Mouse (Mus musculus) forebrain, embryonic 10.5 days (tissue): ENCODE results near the gene Slc27a3. TPM values are rescaled to one million over a fixed set of nuclear protein-coding genes. Genes with fewer than 3 reads are reported as not detected.
"Not testable (repeated sequence)": the region's sequence is repeated elsewhere in the genome, so short reads cannot be mapped to it uniquely, and the experiment has no call there.

Experiments used
- DNase-seq: peaks from one replicate; pipeline ENCODE4 v3.0.0-alpha.2; 2017; ENCODE audit warnings: low spot score; ENCODE audit errors: extremely low spot score
- H3K27ac ChIP-seq: fragments of 300-500 bp; sonication (generic); 2 replicates; pipeline ENCODE4 v1.5.1; 2016; ENCODE audit warnings: mild to moderate bottlenecking
- H3K27me3 ChIP-seq: fragments of 300-500 bp; sonication (generic); 2 replicates; pipeline ENCODE4 v1.6.1; 2016; ENCODE audit warnings: mild to moderate bottlenecking; ENCODE audit not compliant: poor library complexity, severe bottlenecking
- H3K36me3 ChIP-seq: fragments of 300-500 bp; sonication (generic); replicated peaks from 2 replicates; pipeline ENCODE4 v1.6.1; 2016; ENCODE audit warnings: mild to moderate bottlenecking, moderate library complexity
- H3K4me1 ChIP-seq: fragments of 300-500 bp; sonication (generic); 2 replicates; pipeline ENCODE4 v1.6.1; 2016
- H3K4me3 ChIP-seq: fragments of 300-500 bp; sonication (generic); 2 replicates; pipeline ENCODE4 v1.5.1; 2016; ENCODE audit warnings: mild to moderate bottlenecking, moderate library complexity
- H3K9me3 ChIP-seq: fragments of 300-500 bp; sonication (generic); 2 replicates; pipeline ENCODE4 v1.6.1; 2016; ENCODE audit warnings: mild to moderate bottlenecking, moderate library complexity
- WGBS: fragments of 180-500 bp; shearing (Covaris S2); methylation state at CpG from one replicate; pipeline ENCODE4 v1.1.7; 2016; 5-methylcytosine and 5-hydroxymethylcytosine counted together
- polyA plus RNA-seq: library from polyadenylated mRNA; unstranded; fragments of >200 nt; fragmentation: Nextera tagmentation; extraction: Ambion mirVana; gene quantifications from 2 replicates; pipeline ENCODE4 v1.2.1, GENCODE M21; 2016

The Slc27a3 gene
- polyA plus RNA-seq, 1 experiment from 2014 or later: 18.8 TPM

DNA sequence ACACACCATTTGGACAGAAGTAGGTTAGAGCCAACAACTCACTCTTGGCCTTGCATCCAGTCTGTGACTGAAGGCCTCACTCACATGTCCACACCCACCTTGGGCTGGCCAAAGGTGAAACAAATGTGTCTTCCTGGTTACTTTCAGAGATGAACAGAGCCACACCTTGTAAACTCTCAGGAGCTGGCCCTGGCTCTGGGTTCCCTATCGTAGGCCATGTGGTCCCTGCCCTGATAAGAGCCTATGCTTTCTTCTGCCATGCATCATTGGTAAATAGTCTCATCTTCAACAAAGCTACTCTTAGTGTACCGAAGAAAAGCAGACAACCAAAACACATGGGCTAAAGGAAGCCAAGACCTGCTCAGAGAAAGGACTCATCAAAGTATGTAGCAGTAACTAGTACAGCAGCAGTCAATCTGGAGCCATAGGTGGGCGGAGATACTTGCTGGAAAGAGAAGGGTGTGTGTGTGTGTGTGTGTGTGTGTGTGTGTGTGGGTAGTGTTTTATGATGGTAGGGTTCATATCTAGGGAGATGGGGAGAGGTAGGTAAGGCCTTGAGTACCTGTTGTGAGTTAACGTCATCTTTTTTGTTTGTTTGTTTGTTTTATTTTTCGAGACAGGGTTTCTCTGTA is 22.6 kb downstream of the Slc27a3 start:
- WGBS: 94% methylated on average over 5 of the region's 5 CpGs
- Histone ChIP-seq H3K9me3 (no peaks in the 10 kb centered on the region), H3K36me3 (peaks cover 18% of the 10 kb centered on the region), H3K4me3 (no peak overlapping the region), H3K27ac (no peak overlapping the region), H3K27me3 (no peaks in the 10 kb centered on the region), H3K4me1 (no peaks in the 10 kb centered on the region)
- DNase-seq: no peak

GRCm38 (mm10) chr3:90362346-90362745 is 27.4 kb downstream of the Slc27a3 start:
- no peak for DNase-seq
- Histone ChIP-seq H3K4me1 (no peaks in the 10 kb centered on the region), H3K36me3 (peaks cover 60% of the 10 kb centered on the region), H3K27ac (no peak overlapping the region), H3K9me3 (no peaks in the 10 kb centered on the region), H3K4me3 (no peak overlapping the region), H3K27me3 (no peaks in the 10 kb centered on the region)
- 94% methylated on average over 2 of the region's 2 CpGs for WGBS

DNA sequence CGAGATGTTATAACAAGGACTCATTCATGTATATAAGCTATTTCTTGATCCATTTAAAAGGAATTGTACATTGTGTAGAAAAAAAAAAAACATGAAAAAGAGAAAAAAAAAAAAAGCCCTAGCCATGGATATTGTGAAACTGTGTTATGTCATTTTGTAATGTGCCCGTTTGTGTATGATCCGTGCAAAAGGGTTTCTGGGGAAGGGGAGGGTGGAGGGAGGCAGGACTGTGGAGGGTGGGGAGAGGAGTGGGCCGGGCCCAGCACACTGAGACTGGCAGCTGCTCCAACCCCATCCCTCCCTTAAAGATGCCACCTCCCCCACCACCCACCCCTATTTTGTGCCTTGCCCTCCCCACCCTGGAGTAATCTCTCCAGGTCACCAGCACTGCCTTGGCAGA is 28.3 kb downstream of the Slc27a3 start:
- WGBS: 81% methylated on average over 4 of the region's 4 CpGs
- Histone ChIP-seq H3K27ac (no peak overlapping the region), H3K4me3 (no peak overlapping the region), H3K9me3 (no peaks in the 10 kb centered on the region), H3K4me1 (no peaks in the 10 kb centered on the region), H3K36me3 (peaks cover 69% of the 10 kb centered on the region), H3K27me3 (no peaks in the 10 kb centered on the region)
- DNase-seq: no peak

DNA sequence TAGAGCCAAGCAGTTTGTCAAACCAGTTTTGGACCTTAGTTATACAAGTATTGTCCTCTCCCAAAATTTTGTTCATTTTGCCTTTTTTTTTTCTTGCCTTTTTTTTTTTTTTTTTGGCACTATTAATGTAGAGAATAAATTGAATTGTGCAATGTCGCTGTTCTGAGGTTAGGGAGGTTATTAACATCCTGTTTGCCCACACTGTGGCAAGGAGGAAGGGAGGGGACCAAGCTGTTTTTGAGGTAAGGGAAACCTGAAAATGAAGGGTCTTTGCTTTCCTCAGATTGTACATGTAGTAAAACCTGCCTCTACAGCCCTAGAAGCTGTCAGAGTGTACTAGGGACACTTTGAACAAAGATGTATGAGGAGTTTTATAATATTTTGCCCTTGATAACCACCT is 30.5 kb downstream of the Slc27a3 start:
- H3K36me3 ChIP-seq: peaks cover 89% of the 10 kb centered on the region
- DNase-seq: no peak
- H3K27ac ChIP-seq: no peak overlapping the region
- H3K9me3 ChIP-seq: no peaks in the 10 kb centered on the region
- H3K4me1 ChIP-seq: no peaks in the 10 kb centered on the region
- no peaks in the 10 kb centered on the region for H3K27me3 ChIP-seq
- H3K4me3 ChIP-seq: no peak overlapping the region
- 82% methylated on average over 1 of the region's 1 CpGs for whole genome bisulfite sequencing

GRCm38 (mm10) chr3:90357959-90358358 is 31.8 kb downstream of the Slc27a3 start:
- H3K4me1 ChIP-seq: no peaks in the 10 kb centered on the region
- no peaks in the 10 kb centered on the region for H3K9me3 ChIP-seq
- H3K27me3 ChIP-seq: no peaks in the 10 kb centered on the region
- no peak overlapping the region for H3K4me3 ChIP-seq
- 94% methylated on average over 7 of the region's 7 CpGs for WGBS
- H3K27ac ChIP-seq: no peak overlapping the region
- no peak for DNase-seq
- H3K36me3 ChIP-seq: peaks cover 93% of the 10 kb centered on the region

DNA sequence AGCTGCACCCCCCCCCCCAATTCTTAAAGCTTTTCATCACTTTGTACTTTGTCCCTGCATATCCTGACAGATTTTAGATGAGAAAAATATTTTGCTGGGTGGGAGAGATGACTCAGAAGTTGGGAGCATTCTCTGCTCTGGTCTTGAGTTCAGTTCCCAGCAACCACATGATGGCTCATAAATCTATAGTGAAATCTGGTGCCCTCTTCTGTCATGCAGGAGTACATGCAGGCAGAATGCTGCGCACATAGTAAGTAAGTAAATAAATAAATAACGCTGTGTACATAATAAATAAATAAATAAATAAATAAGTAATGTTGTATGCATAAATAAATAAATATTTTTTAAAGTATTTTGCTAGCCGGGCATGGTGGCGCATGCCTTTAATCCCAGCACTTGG is 41.9 kb downstream of the Slc27a3 start:
- Histone ChIP-seq H3K4me1 (no peaks in the 10 kb centered on the region), H3K4me3 (no peak overlapping the region), H3K27ac (no peak overlapping the region), H3K9me3 (peaks cover 5% of the 10 kb centered on the region; the same call in 1 of the 2 replicates), H3K27me3 (no peaks in the 10 kb centered on the region), H3K36me3 (peaks cover 84% of the 10 kb centered on the region)
- 97% methylated on average over 4 of the region's 4 CpGs for WGBS
- DNase-seq: no peak

DNA sequence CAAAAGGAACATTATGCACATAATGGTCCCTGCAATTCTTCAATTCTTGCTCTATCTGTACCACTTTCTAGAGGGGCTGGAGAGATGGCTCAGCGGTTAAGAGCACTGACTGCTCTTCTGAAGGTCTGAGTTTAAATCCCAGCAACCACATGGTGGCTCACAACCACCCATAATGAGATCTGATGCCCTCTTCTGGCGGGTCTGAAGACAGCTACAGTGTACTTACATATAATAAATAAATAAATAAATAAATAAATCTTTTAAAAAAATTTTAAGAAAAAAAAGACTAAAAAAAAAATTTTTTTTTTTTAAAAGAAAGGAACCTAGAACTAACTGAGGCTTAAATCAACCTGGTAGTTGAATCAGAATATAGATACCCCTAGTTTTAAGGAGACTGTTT is 46.9 kb downstream of the Slc27a3 start:
- WGBS: 66% methylated on average over 2 of the region's 2 CpGs
- not testable (repeated sequence) for H3K4me1 ChIP-seq
- peaks cover 57% of the 10 kb centered on the region for H3K36me3 ChIP-seq

GRCm38 (mm10) chr3:90340177-90340576 is 49.6 kb downstream of the Slc27a3 start:
- H3K4me3 ChIP-seq: no peak overlapping the region
- no peaks in the 10 kb centered on the region for H3K9me3 ChIP-seq
- H3K27me3 ChIP-seq: no peaks in the 10 kb centered on the region
- no peak overlapping the region for H3K27ac ChIP-seq
- peaks cover 30% of the 10 kb centered on the region for H3K36me3 ChIP-seq
- DNase-seq: no peak
- H3K4me1 ChIP-seq: no peaks in the 10 kb centered on the region

More for the DNA sequence above, 46.9 kb downstream of the Slc27a3 start:
- H3K4me3 ChIP-seq, DNase-seq, H3K9me3 ChIP-seq, H3K27me3 ChIP-seq, H3K27ac ChIP-seq: not testable (repeated sequence)

GRCm38 (mm10) chr3:90338190-90338589 is 51.5 kb downstream of the Slc27a3 start:
- Histone ChIP-seq H3K9me3 (no peaks in the 10 kb centered on the region), H3K36me3 (peaks cover 21% of the 10 kb centered on the region)
- 94% methylated on average over 3 of the region's 3 CpGs for WGBS

DNA sequence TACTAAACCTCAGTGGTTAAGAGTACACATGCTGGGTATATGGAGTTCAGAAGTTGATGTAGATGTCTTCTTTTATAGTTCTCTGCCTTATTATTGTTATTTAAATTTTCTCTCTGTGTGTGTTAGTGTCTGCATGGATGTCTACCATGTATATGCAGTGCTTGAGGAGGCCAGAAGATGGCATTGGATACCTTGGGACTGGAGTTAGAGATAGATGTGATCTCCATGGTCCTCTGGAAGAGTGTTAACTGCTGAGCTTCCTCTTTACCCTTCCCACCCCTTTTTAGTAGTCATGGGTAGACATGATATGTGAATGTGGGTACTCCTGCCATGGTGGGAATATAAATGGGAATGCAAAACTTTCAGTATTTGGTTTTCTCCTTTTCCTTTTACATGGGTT is 54.2 kb downstream of the Slc27a3 start:
- Histone ChIP-seq H3K36me3 (0 out of 2 replicates have a peak, but pooled peaks cover 2% of the 10 kb centered on the region), H3K4me1 (no peaks in the 10 kb centered on the region), H3K27me3 (no peaks in the 10 kb centered on the region), H3K4me3 (no peak overlapping the region), H3K9me3 (no peaks in the 10 kb centered on the region), H3K27ac (no peak overlapping the region)
- DNase-seq: no peak

More at GRCm38 (mm10) chr3:90338190-90338589, 51.5 kb downstream of the Slc27a3 start:
- H3K4me3 ChIP-seq: no peak overlapping the region
- H3K4me1 ChIP-seq: no peaks in the 10 kb centered on the region
- H3K27ac ChIP-seq: no peak overlapping the region
- no peak for DNase-seq
- no peaks in the 10 kb centered on the region for H3K27me3 ChIP-seq

Other genes with a start within 250 kb of the Slc27a3 start
- 1,069 and 1,078 TPM in 2 replicates for gene Rps27, start 176.3 kb downstream of the Slc27a3 start, polyA plus RNA-seq
- 24.4 and 25.6 TPM in 2 replicates for gene Rab13, start 176.2 kb downstream of the Slc27a3 start, polyA plus RNA-seq
- gene Jtb, start 158.3 kb downstream of the Slc27a3 start, polyA plus RNA-seq: 89.4 and 96.6 TPM in 2 replicates
- gene Creb3l4, start 146.4 kb downstream of the Slc27a3 start, polyA plus RNA-seq: 4.5 and 5.8 TPM in 2 replicates
- gene Slc39a1, start 141.8 kb downstream of the Slc27a3 start, polyA plus RNA-seq: 69.6 and 75.4 TPM in 2 replicates
- gene Crtc2, start 135.8 kb downstream of the Slc27a3 start, polyA plus RNA-seq: 21.3 and 26.4 TPM in 2 replicates
- 7.0 and 7.2 TPM in 2 replicates for gene Dennd4b, start 124.8 kb downstream of the Slc27a3 start, polyA plus RNA-seq
- gene Gatad2b, start 96.8 kb downstream of the Slc27a3 start, polyA plus RNA-seq: 12.4 and 14.4 TPM in 2 replicates
- 40.9 and 41.9 TPM in 2 replicates for gene Ints3, start 43.7 kb upstream of the Slc27a3 start, polyA plus RNA-seq
- gene Npr1, start 75.9 kb upstream of the Slc27a3 start, polyA plus RNA-seq: 2.0 and 2.3 TPM in 2 replicates
- gene Ilf2, start 86.2 kb upstream of the Slc27a3 start, polyA plus RNA-seq: 344 and 355 TPM in 2 replicates
- gene Snapin, start 101.1 kb upstream of the Slc27a3 start, polyA plus RNA-seq: 58.9 and 59.6 TPM in 2 replicates
- 176 and 192 TPM in 2 replicates for gene Chtop, start 119.6 kb upstream of the Slc27a3 start, polyA plus RNA-seq
- gene S100a1, start 124.5 kb upstream of the Slc27a3 start, polyA plus RNA-seq: 4.4 and 7.9 TPM in 2 replicates
- 7.8 and 8.2 TPM in 2 replicates for gene S100a13, start 124.5 kb upstream of the Slc27a3 start, polyA plus RNA-seq
- gene S100a14, start 136.9 kb upstream of the Slc27a3 start, polyA plus RNA-seq: not detected in 2 replicates
- 25.8 and 26.5 TPM in 2 replicates for gene S100a16, start 147.3 kb upstream of the Slc27a3 start, polyA plus RNA-seq
- not detected in 2 replicates for gene S100a3, start 170.6 kb upstream of the Slc27a3 start, polyA plus RNA-seq
- gene S100a2, start 200.3 kb upstream of the Slc27a3 start, polyA plus RNA-seq: not detected in 2 replicates
- not detected in 2 replicates for gene Gm42674, start 212.0 kb upstream of the Slc27a3 start, polyA plus RNA-seq
- 0.47 TPM in 1 of 2 replicates, not detected in the other for gene S100a4, start 213.8 kb upstream of the Slc27a3 start, polyA plus RNA-seq
- not detected in 2 replicates for gene S100a5, start 218.6 kb upstream of the Slc27a3 start, polyA plus RNA-seq
- 22.4 and 23.2 TPM in 2 replicates for gene S100a6, start 222.9 kb upstream of the Slc27a3 start, polyA plus RNA-seq